Mouse (Mus musculus): ENCODE data around the gene Cnga4. TPM values are rescaled to one million over a fixed set of nuclear protein-coding genes. Genes with fewer than 3 reads are reported as not detected.
A peak's percentile ranks its signal among the peaks of the same experiment; 100 is the strongest.
"Not testable (repeated sequence)": the region's sequence is repeated elsewhere in the genome, so short reads cannot be mapped to it uniquely, and the experiment has no call there.

The Cnga4 gene
- polyA plus RNA-seq, 2 experiments, result 0.05 to 0.12 TPM

DNA sequence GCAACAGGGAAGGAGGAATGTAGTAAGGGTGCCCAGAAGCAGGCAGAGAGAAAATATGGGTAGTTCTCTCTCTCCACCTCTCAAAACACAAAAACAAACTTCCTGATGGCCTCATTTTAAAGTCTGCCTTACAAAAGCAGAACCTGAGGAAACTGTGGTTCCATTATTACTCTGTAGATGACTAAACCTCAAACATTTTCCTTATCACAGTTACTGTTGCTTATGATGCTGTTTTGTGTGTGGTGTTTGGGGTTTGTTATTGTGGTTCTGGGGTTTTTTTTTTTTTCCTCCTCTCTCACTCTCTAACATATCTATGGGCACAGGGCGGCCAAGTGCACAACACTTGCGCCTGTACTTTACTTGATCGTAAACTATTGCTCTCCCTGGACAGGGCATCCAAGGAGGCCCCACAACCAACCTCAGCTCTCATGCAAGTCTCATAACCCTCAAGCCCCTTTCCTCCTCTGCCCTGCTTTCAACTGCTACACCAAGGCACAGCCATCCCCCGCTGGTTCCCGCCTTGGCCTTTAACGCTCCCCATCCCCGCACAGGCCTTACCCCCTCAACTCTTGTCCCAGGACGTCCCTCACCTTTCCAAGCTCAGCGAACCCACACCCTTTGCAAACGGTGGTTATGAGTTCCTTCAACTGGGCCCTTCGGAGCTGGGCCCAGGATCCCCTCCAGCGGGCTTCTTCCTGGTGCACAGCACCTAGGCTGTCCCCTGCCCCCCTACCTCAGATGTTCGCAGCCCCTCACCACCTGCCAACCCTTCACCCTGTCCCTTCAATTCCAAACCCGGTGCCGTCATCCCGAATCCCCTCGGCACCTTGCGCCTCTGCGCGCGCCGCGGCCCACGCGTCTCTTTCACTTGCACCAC is 5.1 kb upstream of the Cnga4 start:
- Histone ChIP-seq H3K4me1 (ENCODE audit: control insufficient read depth, insufficient read depth, low read length) (peaks cover 5% of the 10 kb centered on the region; the same call in 1 of the 2 replicates), H3K36me3 (ENCODE audit: control insufficient read depth, insufficient read depth, low read length) (peaks cover 7% of the 10 kb centered on the region; the same call in 1 of the 2 replicates), H3K4me2 (replicated peaks; ENCODE audit: low read depth, low read length, severe bottlenecking) (peak overlapping the region; percentile 57), H3K9me3 (ENCODE audit: control insufficient read depth, low read length) (no peaks in the 10 kb centered on the region), H3K27ac (replicated peaks; ENCODE audit: low read depth, low read length) (peak overlapping the region; percentile 35; the same call in 1 of the 2 replicates), H3K27me3 (ENCODE audit: control insufficient read depth, insufficient read depth, low read length) (no peaks in the 10 kb centered on the region), H3K4me3 (replicated peaks; ENCODE audit: low read length) (peak overlapping the region; percentile 87), H3K9ac (ENCODE audit: low read depth, low read length, severe bottlenecking) (peak overlapping the region; percentile 79)
- TF ChIP-seq POLR2A (IDR thresholded peaks at IDR 0.05; ENCODE audit: borderline replicate concordance, extremely low read depth, insufficient read depth, insufficient read length), result 0 out of 2 replicates have a peak, but pooled peaks have one; percentile 77
- under 1% methylated on average over 25 of the region's 25 CpGs for WGBS
- DNase-seq (ENCODE audit: low spot score) (no peak), ATAC-seq (ENCODE audit: low FRiP score, low read depth) (no peak; the same call in 1 of the 2 replicates)

DNA sequence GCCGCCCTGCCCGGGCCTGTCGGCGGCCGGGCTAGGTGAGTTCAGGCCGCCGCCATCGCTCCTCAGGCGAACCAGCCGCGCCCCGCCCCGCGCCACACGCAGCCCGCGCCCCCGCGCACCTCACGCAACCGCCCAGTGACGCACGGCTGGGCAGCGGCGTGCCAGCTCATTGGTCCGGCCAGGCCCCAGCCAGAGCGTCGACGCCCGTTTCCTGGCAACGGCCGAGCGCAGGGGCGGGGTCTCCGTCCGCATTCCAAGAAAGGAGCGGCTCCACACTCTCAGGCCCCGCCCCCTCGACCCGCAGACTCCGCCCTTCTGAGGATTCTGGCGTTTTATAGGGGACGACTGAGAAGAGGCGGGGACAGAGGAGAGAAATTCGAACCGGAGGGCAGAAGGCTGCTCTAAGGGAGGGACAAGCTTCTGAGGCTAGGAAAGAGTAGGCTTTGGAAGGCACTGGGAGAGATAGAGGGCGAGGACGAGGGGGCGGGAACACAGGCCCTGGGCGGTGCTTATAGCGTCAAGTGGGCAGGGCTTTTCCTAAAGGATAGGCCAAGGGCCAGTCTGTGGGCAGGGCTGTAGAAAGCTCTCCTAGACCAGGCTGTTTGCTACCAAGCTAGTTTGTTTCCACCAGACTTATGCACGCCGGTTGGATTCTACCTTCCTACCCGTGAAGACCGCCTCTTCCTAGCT is 4.3 kb upstream of the Cnga4 start, which contains the start of gene Fam160a2:
Gene Fam160a2 (minus strand): TSS at position 120 of the 690 bp plus-strand sequence.
- ATAC-seq (ENCODE audit: low FRiP score, low read depth), result peak; percentile 97
- peak within 1 kb of the TSS; percentile 87 for H3K4me3 ChIP-seq (replicated peaks; ENCODE audit: low read length)
- peak; percentile 98 for DNase-seq (ENCODE audit: low spot score)
- no peaks in the 10 kb centered on the region for H3K27me3 ChIP-seq (ENCODE audit: control insufficient read depth, insufficient read depth, low read length)
- WGBS, result under 1% methylated on average over 53 of the region's 55 CpGs
- H3K9me3 ChIP-seq (ENCODE audit: control insufficient read depth, low read length), result no peaks in the 10 kb centered on the region
- peaks cover 7% of the 10 kb centered on the region; the same call in 1 of the 2 replicates for H3K36me3 ChIP-seq (ENCODE audit: control insufficient read depth, insufficient read depth, low read length)
- no peak for TF ChIP-seq POLR2A (IDR thresholded peaks at IDR 0.05; ENCODE audit: borderline replicate concordance, extremely low read depth, insufficient read depth, insufficient read length)
- H3K27ac ChIP-seq (replicated peaks; ENCODE audit: low read depth, low read length), result peak within 1 kb of the TSS; percentile 79
- H3K9ac ChIP-seq (ENCODE audit: low read depth, low read length, severe bottlenecking), result peak within 1 kb of the TSS; percentile 79
- H3K4me2 ChIP-seq (replicated peaks; ENCODE audit: low read depth, low read length, severe bottlenecking), result peak within 1 kb of the TSS; percentile 57
- H3K4me1 ChIP-seq (ENCODE audit: control insufficient read depth, insufficient read depth, low read length), result peaks cover 5% of the 10 kb centered on the region; the same call in 1 of the 2 replicates

DNA sequence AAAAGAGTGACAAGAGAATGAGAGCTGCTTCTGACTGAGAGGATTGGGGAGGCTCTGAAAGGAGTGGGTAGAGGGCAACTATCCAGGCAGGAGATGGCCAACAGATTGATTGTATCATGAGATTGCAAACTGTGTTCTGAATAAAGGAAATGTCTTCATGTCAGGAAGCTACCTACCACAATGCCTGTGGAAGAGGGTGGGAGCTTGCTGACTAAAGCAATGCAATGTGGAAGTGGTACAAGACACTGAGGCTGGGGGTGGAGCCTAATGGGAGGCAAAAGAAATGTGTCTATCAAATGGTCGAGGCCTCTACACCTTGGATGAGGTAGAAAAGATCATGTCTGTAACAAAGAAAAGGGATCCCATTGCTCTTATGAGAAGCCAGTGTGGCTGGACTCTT is 2.0 kb downstream of the Cnga4 start:
- Histone ChIP-seq H3K27me3 (ENCODE audit: control insufficient read depth, insufficient read depth, low read length) (no peaks in the 10 kb centered on the region), H3K4me2 (replicated peaks; ENCODE audit: low read depth, low read length, severe bottlenecking) (no peak overlapping the region), H3K9me3 (ENCODE audit: control insufficient read depth, low read length) (no peaks in the 10 kb centered on the region), H3K9ac (ENCODE audit: low read depth, low read length, severe bottlenecking) (no peak overlapping the region), H3K27ac (replicated peaks; ENCODE audit: low read depth, low read length) (no peak overlapping the region), H3K36me3 (ENCODE audit: control insufficient read depth, insufficient read depth, low read length) (no peaks in the 10 kb centered on the region), H3K4me3 (replicated peaks; ENCODE audit: low read length) (no peak overlapping the region), H3K4me1 (ENCODE audit: control insufficient read depth, insufficient read depth, low read length) (no peaks in the 10 kb centered on the region)
- 62% methylated on average over 1 of the region's 1 CpGs for WGBS
- DNase-seq (ENCODE audit: low spot score) (no peak), ATAC-seq (ENCODE audit: low FRiP score, low read depth) (no peak)
- no peak for TF ChIP-seq POLR2A (IDR thresholded peaks at IDR 0.05; ENCODE audit: borderline replicate concordance, extremely low read depth, insufficient read depth, insufficient read length)

DNA sequence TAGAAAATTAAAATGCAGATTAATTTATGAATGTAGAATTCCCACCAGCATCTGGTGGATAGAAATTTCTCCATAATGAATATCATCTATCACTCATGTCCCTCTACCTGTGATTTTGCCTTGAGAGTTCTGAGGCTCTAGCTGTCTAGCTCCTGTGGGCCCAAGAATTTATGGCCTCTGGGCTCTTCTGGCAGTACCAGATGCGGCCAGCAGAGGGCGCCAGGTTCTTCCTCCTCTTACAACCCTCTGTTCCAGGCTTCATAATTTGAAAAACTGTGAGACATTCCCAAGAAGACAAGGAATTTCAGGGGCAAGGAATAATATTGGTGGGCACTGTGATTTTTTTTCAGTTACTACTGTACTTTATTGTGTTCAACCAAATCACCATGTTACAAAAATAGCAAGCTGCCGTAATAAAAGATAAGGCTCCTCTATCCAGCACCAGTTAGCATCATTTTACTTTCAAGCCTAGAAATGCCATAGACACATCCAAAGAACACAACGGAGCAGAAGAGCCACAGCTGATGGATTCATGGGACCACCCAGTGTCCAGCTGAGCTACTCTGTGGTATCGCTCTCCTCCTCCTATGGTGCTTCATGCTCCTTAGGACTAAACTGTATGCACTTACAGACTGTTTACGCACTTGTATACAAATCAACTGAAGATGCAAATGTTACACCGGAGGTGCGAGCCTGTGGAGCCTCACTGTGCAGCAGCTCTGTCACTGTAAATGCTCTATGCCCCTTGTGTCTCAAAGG is 7.7 kb downstream of the Cnga4 start:
- not testable (repeated sequence) for ATAC-seq (ENCODE audit: low FRiP score, low read depth); H3K4me1 ChIP-seq (ENCODE audit: control insufficient read depth, insufficient read depth, low read length); H3K4me2 ChIP-seq (replicated peaks; ENCODE audit: low read depth, low read length, severe bottlenecking); H3K36me3 ChIP-seq (ENCODE audit: control insufficient read depth, insufficient read depth, low read length); H3K4me3 ChIP-seq (replicated peaks; ENCODE audit: low read length); H3K9me3 ChIP-seq (ENCODE audit: control insufficient read depth, low read length); H3K27me3 ChIP-seq (ENCODE audit: control insufficient read depth, insufficient read depth, low read length); H3K27ac ChIP-seq (replicated peaks; ENCODE audit: low read depth, low read length); H3K9ac ChIP-seq (ENCODE audit: low read depth, low read length, severe bottlenecking)
- WGBS, result 55% methylated on average over 8 of the region's 8 CpGs
- peak; percentile 73 for DNase-seq (ENCODE audit: low spot score)

DNA sequence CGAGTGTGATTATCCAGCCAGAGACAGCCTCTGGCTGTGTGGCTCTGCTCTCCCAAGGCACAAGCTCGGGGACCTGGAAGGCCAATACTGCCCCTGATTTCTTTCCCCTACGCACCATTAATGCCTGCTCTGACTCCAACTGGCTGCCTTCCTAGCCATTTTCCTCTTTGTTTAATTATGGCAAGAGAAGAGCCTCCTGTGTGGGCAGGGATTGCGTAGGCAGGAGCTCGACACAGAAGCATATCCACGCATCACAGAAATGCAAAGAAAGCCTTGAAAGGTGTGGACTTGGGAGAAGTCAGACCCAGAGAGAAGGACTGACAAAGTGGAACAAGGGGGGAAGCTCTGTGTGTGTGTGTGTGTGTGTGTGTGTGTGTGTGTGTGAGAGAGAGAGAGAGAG is 10.0 kb downstream of the Cnga4 start:
- no peak overlapping the region for H3K9ac ChIP-seq (ENCODE audit: low read depth, low read length, severe bottlenecking)
- ATAC-seq (ENCODE audit: low FRiP score, low read depth) (no peak), DNase-seq (ENCODE audit: low spot score) (no peak)
- H3K4me3 ChIP-seq (replicated peaks; ENCODE audit: low read length), result no peak overlapping the region
- TF ChIP-seq POLR2A (IDR thresholded peaks at IDR 0.05; ENCODE audit: borderline replicate concordance, extremely low read depth, insufficient read depth, insufficient read length), result no peak
- 59% methylated on average over 6 of the region's 6 CpGs for WGBS
- H3K9me3 ChIP-seq (ENCODE audit: control insufficient read depth, low read length), result no peaks in the 10 kb centered on the region
- no peaks in the 10 kb centered on the region for H3K27me3 ChIP-seq (ENCODE audit: control insufficient read depth, insufficient read depth, low read length)
- H3K36me3 ChIP-seq (ENCODE audit: control insufficient read depth, insufficient read depth, low read length), result no peaks in the 10 kb centered on the region
- no peak overlapping the region for H3K27ac ChIP-seq (replicated peaks; ENCODE audit: low read depth, low read length)
- no peaks in the 10 kb centered on the region for H3K4me1 ChIP-seq (ENCODE audit: control insufficient read depth, insufficient read depth, low read length)
- no peak overlapping the region for H3K4me2 ChIP-seq (replicated peaks; ENCODE audit: low read depth, low read length, severe bottlenecking)
